Mouse (Mus musculus) thymus, adult 2 months (tissue): ENCODE data around the gene Nfia. TPM values are rescaled to one million over a fixed set of nuclear protein-coding genes. Genes with fewer than 3 reads are reported as not detected.

Source experiments
- DNase-seq: peaks from one replicate; pipeline ENCODE4 v3.0.0; 2021
- H3K27ac ChIP-seq: fragments of 200-500 bp; 2 replicates; pipeline ENCODE4 v1.5.1; 2012; ENCODE audit warnings: low read length, control low read depth; ENCODE audit not compliant: control insufficient read depth, insufficient read depth
- H3K27me3 ChIP-seq: fragments of 200-500 bp; 2 replicates; pipeline ENCODE4 v1.6.1; 2012; ENCODE audit warnings: mild to moderate bottlenecking, low read length, moderate library complexity, mixed read lengths; ENCODE audit not compliant: control insufficient read depth, insufficient read depth
- H3K36me3 ChIP-seq: fragments of 200-500 bp; 2 replicates; pipeline ENCODE4 v1.6.1; 2012; ENCODE audit warnings: mild to moderate bottlenecking, low read length, moderate library complexity; ENCODE audit not compliant: control insufficient read depth, insufficient read depth
- H3K4me1 ChIP-seq: fragments of 200-500 bp; replicated peaks from 2 replicates; pipeline ENCODE4 v1.6.1; 2012; ENCODE audit warnings: low read length; ENCODE audit not compliant: control insufficient read depth, insufficient read depth
- H3K4me3 ChIP-seq: fragments of 200-500 bp; 2 replicates; pipeline ENCODE4 v1.5.1; 2012; ENCODE audit warnings: mild to moderate bottlenecking, low read length, control low read depth, moderate library complexity; ENCODE audit not compliant: control insufficient read depth, insufficient read depth
- CTCF ChIP-seq: fragments of 200-500 bp; IDR thresholded peaks from 2 replicates; pipeline ENCODE4 v1.5.1; 2012; ENCODE audit warnings: mild to moderate bottlenecking, control low read depth, low read length, moderate library complexity, borderline replicate concordance; ENCODE audit not compliant: control insufficient read depth, poor library complexity, insufficient read depth; ENCODE audit errors: extremely low read depth
- POLR2A ChIP-seq: fragments of 200-500 bp; IDR thresholded peaks from 2 replicates; pipeline ENCODE4 v1.6.1; 2012; ENCODE audit warnings: mild to moderate bottlenecking, low read length, control low read depth, moderate library complexity; ENCODE audit not compliant: control insufficient read depth, poor library complexity, insufficient read depth; ENCODE audit errors: extremely low read depth
- WGBS: fragments of 180-500 bp; shearing (Covaris S2); methylation state at CpG from one replicate; pipeline ENCODE4 v1.1.7; 2018; 5-methylcytosine and 5-hydroxymethylcytosine counted together
- polyA plus RNA-seq: library from polyadenylated mRNA; depleted of rRNA; stranded (reverse); fragments of >200 nt; gene quantifications from 2 replicates; pipeline ENCODE4 v1.2.3, GENCODE M21; 2012

Gene Nfia
- polyA plus RNA-seq, 1 experiment: 26.4 TPM

GRCm38 (mm10) chr4:97765341-97766020 lies 7.1 kb upstream of the Nfia start:
- H3K27ac ChIP-seq: no peak overlapping the region
- TF ChIP-seq CTCF (no peak), POLR2A (no peak)
- 96% methylated on average over 4 of the region's 4 CpGs for WGBS

DNA sequence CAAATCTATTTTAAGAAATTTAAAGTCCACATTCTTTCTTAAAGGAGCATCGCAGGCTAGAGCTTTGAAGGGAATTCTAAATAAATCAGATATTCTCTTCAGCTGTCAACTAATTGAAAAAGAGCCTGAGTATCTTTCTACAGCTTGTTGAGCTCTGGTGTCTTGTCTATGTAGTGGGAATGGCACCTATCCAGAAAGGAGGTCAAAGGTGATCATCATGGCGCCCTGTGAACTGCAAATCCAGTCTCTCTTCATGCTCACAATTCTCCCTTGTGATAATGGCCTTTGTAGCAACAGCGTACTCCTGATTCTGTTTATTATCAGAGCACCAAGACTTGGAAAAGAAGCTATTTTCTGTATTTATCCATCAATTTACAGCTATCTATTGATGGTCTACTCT lies 6.4 kb upstream of the Nfia start:
- WGBS: 97% methylated on average over 3 of the region's 3 CpGs
- H3K4me1 ChIP-seq: no peaks in the 10 kb centered on the region
- no peaks in the 10 kb centered on the region for H3K36me3 ChIP-seq
- no peak overlapping the region for H3K27ac ChIP-seq
- H3K4me3 ChIP-seq: no peak overlapping the region
- no peak for TF ChIP-seq CTCF
- TF ChIP-seq POLR2A: no peak
- H3K27me3 ChIP-seq: no peaks in the 10 kb centered on the region
- no peak for DNase-seq

More at GRCm38 (mm10) chr4:97765341-97766020, 7.1 kb upstream of the Nfia start:
- H3K36me3 ChIP-seq: no peaks in the 10 kb centered on the region
- H3K4me1 ChIP-seq: no peaks in the 10 kb centered on the region
- H3K4me3 ChIP-seq: no peak overlapping the region
- no peak for DNase-seq
- H3K27me3 ChIP-seq: no peaks in the 10 kb centered on the region

GRCm38 (mm10) chr4:97767025-97767424 lies 5.5 kb upstream of the Nfia start:
- H3K27me3 ChIP-seq: no peaks in the 10 kb centered on the region
- H3K27ac ChIP-seq: no peak overlapping the region
- H3K4me1 ChIP-seq: no peaks in the 10 kb centered on the region
- TF ChIP-seq CTCF (no peak), POLR2A (no peak)
- H3K36me3 ChIP-seq: no peaks in the 10 kb centered on the region
- WGBS: 83% methylated on average over 4 of the region's 4 CpGs
- no peak overlapping the region for H3K4me3 ChIP-seq
- DNase-seq: no peak

GRCm38 (mm10) chr4:97767516-97767915 lies 5.0 kb upstream of the Nfia start:
- no peak for DNase-seq
- Histone ChIP-seq H3K4me3 (no peak overlapping the region), H3K27ac (no peak overlapping the region), H3K27me3 (no peaks in the 10 kb centered on the region), H3K4me1 (no peaks in the 10 kb centered on the region), H3K36me3 (no peaks in the 10 kb centered on the region)
- TF ChIP-seq POLR2A (no peak), CTCF (no peak)
- WGBS: 97% methylated on average over 5 of the region's 5 CpGs

- Histone ChIP-seq H3K27me3 (no peaks in the 10 kb centered on the region), H3K4me3 (no peak overlapping the region), H3K36me3 (no peaks in the 10 kb centered on the region), H3K27ac (no peak overlapping the region), H3K4me1 (peaks cover under 1% of the 10 kb centered on the region)
- no CpG with 5 or more reads among the region's 1 CpGs for WGBS
- DNase-seq: no peak
- no peak for TF ChIP-seq CTCF
- TF ChIP-seq POLR2A: no peak
Observed at GRCm38 (mm10) chr4:97769861-97770260, 2.7 kb upstream of the Nfia start.

GRCm38 (mm10) chr4:97771426-97771825 lies 1.1 kb upstream of the Nfia start:
- no peak for TF ChIP-seq CTCF
- TF ChIP-seq POLR2A: no peak
- Histone ChIP-seq H3K27ac (no peak overlapping the region; the same call in 1 of the 2 replicates), H3K36me3 (no peaks in the 10 kb centered on the region), H3K4me1 (peaks cover 6% of the 10 kb centered on the region), H3K27me3 (peaks cover 1% of the 10 kb centered on the region), H3K4me3 (no peak overlapping the region)
- WGBS: 42% methylated on average over 5 of the region's 5 CpGs
- DNase-seq: no peak

DNA sequence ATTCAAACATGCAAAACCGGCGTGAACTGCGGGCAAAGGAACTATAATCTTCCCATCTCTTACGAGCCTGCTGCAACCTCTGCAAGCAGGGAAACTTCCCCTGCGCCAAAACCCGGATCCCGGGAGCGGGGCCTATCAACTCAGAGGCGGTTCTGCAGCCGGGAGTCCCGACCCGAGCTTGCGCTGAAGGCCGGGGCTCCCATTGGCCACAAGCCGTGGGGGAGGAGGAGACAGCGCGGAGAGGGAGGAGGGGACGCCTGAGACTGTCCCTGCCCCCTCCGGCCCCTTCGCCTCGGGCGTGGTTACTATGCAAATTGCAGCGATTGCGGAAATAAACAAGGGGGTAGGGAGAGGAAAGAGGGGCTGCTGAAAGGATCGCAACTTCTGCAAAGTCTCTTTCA lies 450 bp upstream of the Nfia start:
- H3K4me3 ChIP-seq: peak overlapping the region; percentile 64
- TF ChIP-seq POLR2A: peak; percentile 89
- TF ChIP-seq CTCF: peak; percentile 55; the same call in 1 of the 2 replicates
- H3K27ac ChIP-seq: peak overlapping the region; percentile 83
- DNase-seq: peak; percentile 95
- H3K36me3 ChIP-seq: no peaks in the 10 kb centered on the region
- peaks cover 6% of the 10 kb centered on the region for H3K4me1 ChIP-seq
- H3K27me3 ChIP-seq: peaks cover 5% of the 10 kb centered on the region
- under 1% methylated on average over 25 of the region's 25 CpGs for WGBS
